Mouse (Mus musculus): ENCODE measurements around the gene Gm49383. TPM values are rescaled to one million over a fixed set of nuclear protein-coding genes. Genes with fewer than 3 reads are reported as not detected.

Gene Gm49383
- polyA plus RNA-seq, 2 experiments, result 4.9 to 15.7 TPM

- Histone ChIP-seq H3K27ac (no peak overlapping the region), H3K36me3 (replicated peaks; ENCODE audit: control insufficient read depth, insufficient read depth, low read depth) (no peaks in the 10 kb centered on the region), H3K4me1 (replicated peaks; ENCODE audit: control insufficient read depth in 2 of 2, insufficient read depth in 2 of 2, low read length in 1 of 2) (no peaks in the 10 kb centered on the region), H3K4me2 (ENCODE audit: low read depth) (no peak overlapping the region), H3K9ac (replicated peaks) (no peak overlapping the region), H3K9me3 (ENCODE audit: control insufficient read depth, low read length) (no peaks in the 10 kb centered on the region), H3K27me3 (ENCODE audit: control insufficient read depth, insufficient read depth, low read length) (no peaks in the 10 kb centered on the region; the same call in 1 of the 2 replicates), H3K4me3 (ENCODE audit: insufficient read depth in 1 of 2, low read depth in 2 of 2, low read length in 2 of 2) (no peak overlapping the region)
- WGBS (ENCODE audit: insufficient replicate concordance), result 78% methylated on average over 5 of the region's 5 CpGs
- TF ChIP-seq CTCF (IDR thresholded peaks at IDR 0.05; ENCODE audit: low read depth) (no peak), EP300 (IDR thresholded peaks at IDR 0.05; ENCODE audit: low read depth) (no peak)
- DNase-seq (ENCODE audit: low read depth in 3 of 3, low spot score in 3 of 3) (no peak), ATAC-seq (ENCODE audit: insufficient read depth) (no peak)
These were observed 49.7 kb downstream of the Gm49383 start for GRCm38 (mm10) chr12:69147166-69147735.

- 61% methylated on average over 6 of the region's 6 CpGs for WGBS (ENCODE audit: insufficient replicate concordance)
- no peak overlapping the region for H3K27ac ChIP-seq
- H3K4me2 ChIP-seq (ENCODE audit: low read depth), result no peak overlapping the region
- no peak for TF ChIP-seq CTCF (IDR thresholded peaks at IDR 0.05; ENCODE audit: low read depth)
- no peak for TF ChIP-seq EP300 (IDR thresholded peaks at IDR 0.05; ENCODE audit: low read depth)
- no peaks in the 10 kb centered on the region for H3K27me3 ChIP-seq (ENCODE audit: control insufficient read depth, insufficient read depth, low read length)
- H3K4me3 ChIP-seq (ENCODE audit: insufficient read depth in 1 of 2, low read depth in 2 of 2, low read length in 2 of 2), result no peak overlapping the region
- H3K36me3 ChIP-seq (replicated peaks; ENCODE audit: control insufficient read depth, insufficient read depth, low read depth), result no peaks in the 10 kb centered on the region
- DNase-seq (ENCODE audit: low read depth in 3 of 3, low spot score in 3 of 3), result no peak
- H3K4me1 ChIP-seq (replicated peaks; ENCODE audit: control insufficient read depth in 2 of 2, insufficient read depth in 2 of 2, low read length in 1 of 2), result no peaks in the 10 kb centered on the region
- H3K9me3 ChIP-seq (ENCODE audit: control insufficient read depth, low read length), result no peaks in the 10 kb centered on the region
- ATAC-seq (ENCODE audit: insufficient read depth), result no peak
- H3K9ac ChIP-seq (replicated peaks), result no peak overlapping the region
These were observed 53.4 kb downstream of the Gm49383 start for GRCm38 (mm10) chr12:69143460-69143859.

- Histone ChIP-seq H3K36me3 (replicated peaks; ENCODE audit: control insufficient read depth, insufficient read depth, low read depth) (no peaks in the 10 kb centered on the region), H3K27ac (no peak overlapping the region), H3K9ac (replicated peaks) (no peak overlapping the region), H3K4me2 (ENCODE audit: low read depth) (no peak overlapping the region), H3K27me3 (ENCODE audit: control insufficient read depth, insufficient read depth, low read length) (no peaks in the 10 kb centered on the region), H3K4me1 (replicated peaks; ENCODE audit: control insufficient read depth in 2 of 2, insufficient read depth in 2 of 2, low read length in 1 of 2) (no peaks in the 10 kb centered on the region), H3K9me3 (ENCODE audit: control insufficient read depth, low read length) (no peaks in the 10 kb centered on the region), H3K4me3 (ENCODE audit: insufficient read depth in 1 of 2, low read depth in 2 of 2, low read length in 2 of 2) (no peak overlapping the region)
- 60% methylated on average over 7 of the region's 7 CpGs for WGBS (ENCODE audit: insufficient replicate concordance)
- DNase-seq (ENCODE audit: low read depth in 3 of 3, low spot score in 3 of 3) (no peak), ATAC-seq (ENCODE audit: insufficient read depth) (no peak)
- TF ChIP-seq EP300 (IDR thresholded peaks at IDR 0.05; ENCODE audit: low read depth) (no peak), CTCF (IDR thresholded peaks at IDR 0.05; ENCODE audit: low read depth) (no peak)
These were observed 57.1 kb downstream of the Gm49383 start for GRCm38 (mm10) chr12:69139841-69140240.

GRCm38 (mm10) chr12:69139201-69139600 is 57.7 kb downstream of the Gm49383 start:
- no peak for TF ChIP-seq CTCF (IDR thresholded peaks at IDR 0.05; ENCODE audit: low read depth)
- no peak for TF ChIP-seq EP300 (IDR thresholded peaks at IDR 0.05; ENCODE audit: low read depth)

More at GRCm38 (mm10) chr12:69139201-69139600, 57.7 kb downstream of the Gm49383 start:
- no peak overlapping the region for H3K4me2 ChIP-seq (ENCODE audit: low read depth)
- DNase-seq (ENCODE audit: low read depth in 3 of 3, low spot score in 3 of 3) (no peak), ATAC-seq (ENCODE audit: insufficient read depth) (no peak)
- H3K36me3 ChIP-seq (replicated peaks; ENCODE audit: control insufficient read depth, insufficient read depth, low read depth), result no peaks in the 10 kb centered on the region
- H3K9me3 ChIP-seq (ENCODE audit: control insufficient read depth, low read length), result no peaks in the 10 kb centered on the region
- 55% methylated on average over 3 of the region's 3 CpGs for WGBS (ENCODE audit: insufficient replicate concordance)
- H3K4me1 ChIP-seq (replicated peaks; ENCODE audit: control insufficient read depth in 2 of 2, insufficient read depth in 2 of 2, low read length in 1 of 2), result no peaks in the 10 kb centered on the region
- H3K9ac ChIP-seq (replicated peaks), result no peak overlapping the region
- no peaks in the 10 kb centered on the region for H3K27me3 ChIP-seq (ENCODE audit: control insufficient read depth, insufficient read depth, low read length)
- H3K27ac ChIP-seq, result no peak overlapping the region
- H3K4me3 ChIP-seq (ENCODE audit: insufficient read depth in 1 of 2, low read depth in 2 of 2, low read length in 2 of 2), result no peak overlapping the region

Small RNA genes within 50 kb of the gene (microRNA-seq; reads per million reads assigned to microRNA genes)
- not detected for gene Gm47287
- gene Gm47295, result 1.3 reads per million

Other genes with a start within 250 kb of the Gm49383 start
- gene Rps29, start 37.9 kb downstream of the Gm49383 start, polyA plus RNA-seq (2012; rRNA removed), result 977 and 1,778 TPM in 2 replicates
- 1,444 and 1,541 TPM in 2 replicates for gene Rps29, start 37.9 kb downstream of the Gm49383 start, polyA plus RNA-seq (2014; fragmentation: Nextera tagmentation; extraction: Ambion mirVana)
- gene Lrr1, start 28.3 kb downstream of the Gm49383 start, polyA plus RNA-seq (2012; rRNA removed), result 8.9 and 11.1 TPM in 2 replicates
- 21.3 and 22.9 TPM in 2 replicates for gene Lrr1, start 28.3 kb downstream of the Gm49383 start, polyA plus RNA-seq (2014; fragmentation: Nextera tagmentation; extraction: Ambion mirVana)
- gene Rpl36al, start 13.0 kb downstream of the Gm49383 start, polyA plus RNA-seq (2012; rRNA removed), result 286 and 515 TPM in 2 replicates
- gene Rpl36al, start 13.0 kb downstream of the Gm49383 start, polyA plus RNA-seq (2014; fragmentation: Nextera tagmentation; extraction: Ambion mirVana), result 614 and 643 TPM in 2 replicates
- 9.2 and 11.0 TPM in 2 replicates for gene Mgat2, start 12.9 kb downstream of the Gm49383 start, polyA plus RNA-seq (2012; rRNA removed)
- gene Mgat2, start 12.9 kb downstream of the Gm49383 start, polyA plus RNA-seq (2014; fragmentation: Nextera tagmentation; extraction: Ambion mirVana), result 23.3 and 24.1 TPM in 2 replicates
- gene Dnaaf2, start 1.3 kb upstream of the Gm49383 start, polyA plus RNA-seq (2012; rRNA removed), result 2.8 TPM in 2 replicates
- 2.9 TPM in 2 replicates for gene Dnaaf2, start 1.3 kb upstream of the Gm49383 start, polyA plus RNA-seq (2014; fragmentation: Nextera tagmentation; extraction: Ambion mirVana)
- gene Gm49384, start 7.2 kb upstream of the Gm49383 start, polyA plus RNA-seq (2012; rRNA removed), result 1.2 and 8.0 TPM in 2 replicates
- 16.3 and 17.4 TPM in 2 replicates for gene Gm49384, start 7.2 kb upstream of the Gm49383 start, polyA plus RNA-seq (2014; fragmentation: Nextera tagmentation; extraction: Ambion mirVana)
- 18.9 and 25.6 TPM in 2 replicates for gene Pole2, start 31.1 kb upstream of the Gm49383 start, polyA plus RNA-seq (2012; rRNA removed)
- 25.8 and 28.3 TPM in 2 replicates for gene Pole2, start 31.1 kb upstream of the Gm49383 start, polyA plus RNA-seq (2014; fragmentation: Nextera tagmentation; extraction: Ambion mirVana)
- 0.26 and 3.3 TPM in 2 replicates for gene Klhdc1, start 44.1 kb upstream of the Gm49383 start, polyA plus RNA-seq (2012; rRNA removed)
- gene Klhdc1, start 44.1 kb upstream of the Gm49383 start, polyA plus RNA-seq (2014; fragmentation: Nextera tagmentation; extraction: Ambion mirVana), result 1.9 and 3.6 TPM in 2 replicates
- gene Klhdc2, start 99.6 kb upstream of the Gm49383 start, polyA plus RNA-seq (2012; rRNA removed), result 28.8 and 43.4 TPM in 2 replicates
- gene Klhdc2, start 99.6 kb upstream of the Gm49383 start, polyA plus RNA-seq (2014; fragmentation: Nextera tagmentation; extraction: Ambion mirVana), result 84.9 and 92.3 TPM in 2 replicates
- gene Nemf, start 160.1 kb upstream of the Gm49383 start, polyA plus RNA-seq (2012; rRNA removed), result 5.2 and 11.1 TPM in 2 replicates
- gene Nemf, start 160.1 kb upstream of the Gm49383 start, polyA plus RNA-seq (2014; fragmentation: Nextera tagmentation; extraction: Ambion mirVana), result 33.7 and 35.4 TPM in 2 replicates
- gene Arf6, start 175.0 kb upstream of the Gm49383 start, polyA plus RNA-seq (2012; rRNA removed), result 41.3 and 45.8 TPM in 2 replicates
- gene Arf6, start 175.0 kb upstream of the Gm49383 start, polyA plus RNA-seq (2014; fragmentation: Nextera tagmentation; extraction: Ambion mirVana), result 35.7 and 39.6 TPM in 2 replicates
- 0.20 and 0.23 TPM in 2 replicates for gene Gm9887, start 175.4 kb upstream of the Gm49383 start, polyA plus RNA-seq (2012; rRNA removed)
- 0.40 and 1.0 TPM in 2 replicates for gene Gm9887, start 175.4 kb upstream of the Gm49383 start, polyA plus RNA-seq (2014; fragmentation: Nextera tagmentation; extraction: Ambion mirVana)

Data from liver, embryonic 14.5 days (tissue).